In the genomic region with DNA sequence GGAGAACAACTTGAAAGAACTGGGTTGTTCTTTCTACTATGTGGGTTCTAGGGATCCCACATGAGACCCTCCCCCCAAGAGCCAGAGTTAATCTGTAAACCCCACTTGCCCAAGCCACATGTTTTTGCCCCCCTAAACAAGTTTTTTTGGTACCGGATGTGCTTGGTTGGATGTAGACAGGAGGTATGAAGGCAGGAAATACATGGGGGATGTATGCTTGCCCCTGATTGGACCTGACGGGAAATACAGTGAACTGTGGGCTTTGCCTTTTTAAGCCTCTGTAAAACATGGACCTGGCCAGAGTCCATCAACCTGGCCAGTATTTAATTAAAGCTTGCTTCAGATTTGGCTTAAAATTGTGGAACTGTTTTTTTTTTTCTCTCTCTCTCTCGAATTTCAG, we compare ENCODE assay signal across 29 mouse cellular contexts. TPM values are rescaled to one million over a fixed set of nuclear protein-coding genes. Genes with fewer than 3 reads are reported as not detected.
DNase-seq lines count a peak whose midpoint lies in the region; ATAC-seq and TF ChIP-seq lines count a peak whose summit lies in the region.
"Had no signal": no experiment of that assay in that cellular context is flagged by ENCODE, and none has a peak within 500 bp of the region (broad histone marks: within the 10 kb centered on the region; RNA-seq: fewer than 3 reads in every experiment).

No protein-coding gene starts in this region.

- intact Hi-C loops in heart, postnatal 25 days (cut with DNase I), result no loop called here

- H3K9ac ChIP-seq in limb, embryonic 14.5 days (ENCODE audit: low read depth, low read length, severe bottlenecking), result no peak overlapping the region
- H3K9ac ChIP-seq: embryonic facial prominence, embryonic 12.5 days; embryonic facial prominence, embryonic 15.5 days; forebrain, embryonic 12.5 days had no signal

- H3K36me3 ChIP-seq in limb, embryonic 14.5 days (ENCODE audit: control insufficient read depth, insufficient read depth, low read length), result peaks cover 3% of the 10 kb centered on the region; the same call in 1 of the 2 replicates
- H3K36me3 ChIP-seq: embryonic facial prominence, embryonic 12.5 days; embryonic facial prominence, embryonic 15.5 days; forebrain, embryonic 10.5 days; forebrain, embryonic 12.5 days; G1E had no signal

- no peak overlapping the region for H3K4me2 ChIP-seq in limb, embryonic 14.5 days (replicated peaks; ENCODE audit: low read depth, low read length, severe bottlenecking)
- H3K4me2 ChIP-seq: embryonic facial prominence, embryonic 12.5 days; embryonic facial prominence, embryonic 15.5 days; forebrain, embryonic 12.5 days had no signal

- WGBS in limb, embryonic 14.5 days, result 35% methylated on average over 3 of the region's 3 CpGs

- peak; percentile 50 for ATAC-seq in common myeloid progenitor, adult 5-6 weeks (replicated peaks; ENCODE audit: low read depth, poor library complexity, severe bottlenecking)
- no peak for ATAC-seq in limb, embryonic 14.5 days (ENCODE audit: low FRiP score, low read depth)
- ATAC-seq: activated CD4-positive, CD25-positive, alpha-beta regulatory T cell, adult 4 months; CD4-positive, CD25-positive, alpha-beta regulatory T cell, adult 4 months; forebrain, embryonic 14.5 days; forebrain, embryonic 16.5 days; Patski had no signal

- no peak overlapping the region for H3K27ac ChIP-seq in limb, embryonic 14.5 days (replicated peaks; ENCODE audit: low read depth, low read length)
- H3K27ac ChIP-seq: embryonic facial prominence, embryonic 12.5 days; embryonic facial prominence, embryonic 15.5 days; forebrain, embryonic 10.5 days; forebrain, embryonic 12.5 days had no signal

- DNase-seq in heart, adult 11 months, result peak; percentile 70
- no peak for DNase-seq in heart, postnatal 25 days (ENCODE audit: low spot score)
- peak; percentile 18 for DNase-seq in 416B (ENCODE audit: low read depth)
- peak; percentile 46 for DNase-seq in limb, embryonic 14.5 days (ENCODE audit: low spot score)
- DNase-seq in retina, postnatal 1 day, result no peak
- no peak for DNase-seq in layer of hippocampus, postnatal 10 days (ENCODE audit: low spot score in 2 of 2)
- DNase-seq: adrenal gland, adult 8-10 months; adrenal gland, postnatal 14 days; adrenal gland, postnatal 36 days; B cell, adult 2 months; cerebellum, adult 11-12 months; cerebellum, adult 2 months; cerebellum, adult 9-10 months; cerebellum, postnatal 10 days; cerebellum, postnatal 25 days; embryo, embryonic 11 days had no signal

- peaks cover 17% of the 10 kb centered on the region for H3K4me1 ChIP-seq in limb, embryonic 14.5 days (ENCODE audit: control insufficient read depth, insufficient read depth, low read length)
- H3K4me1 ChIP-seq: embryonic facial prominence, embryonic 12.5 days; embryonic facial prominence, embryonic 15.5 days had no signal

- no peaks in the 10 kb centered on the region for H3K9me3 ChIP-seq in limb, embryonic 14.5 days (ENCODE audit: control insufficient read depth, low read length)
- H3K9me3 ChIP-seq: embryonic facial prominence, embryonic 12.5 days; embryonic facial prominence, embryonic 15.5 days; forebrain, embryonic 10.5 days; forebrain, embryonic 12.5 days; G1E had no signal

- no peak overlapping the region for H3K4me3 ChIP-seq in limb, embryonic 14.5 days (replicated peaks; ENCODE audit: low read length)
- H3K4me3 ChIP-seq: embryonic facial prominence, embryonic 12.5 days; embryonic facial prominence, embryonic 15.5 days; erythroblast, embryonic 14.5 days; forebrain, embryonic 10.5 days; forebrain, embryonic 12.5 days had no signal

- H3K27me3 ChIP-seq in limb, embryonic 14.5 days (ENCODE audit: control insufficient read depth, insufficient read depth, low read length), result no peaks in the 10 kb centered on the region
- H3K27me3 ChIP-seq: CH12.LX; embryonic facial prominence, embryonic 12.5 days; embryonic facial prominence, embryonic 15.5 days; forebrain, embryonic 12.5 days; Patski had no signal

- TF ChIP-seq POLR2A in limb, embryonic 14.5 days (IDR thresholded peaks at IDR 0.05; ENCODE audit: borderline replicate concordance, extremely low read depth, insufficient read depth, insufficient read length), result no peak

RNA-seq across cellular contexts. Expression of a gene that starts 12.3 kb away (rescaled TPM):
- under 1 TPM; 0.62 to 0.81 TPM for total RNA-seq in heart, postnatal 25 days (2021)
- not detected in 2 replicates for total RNA-seq in common myeloid progenitor, adult 5-6 weeks (2017)
- polyA plus RNA-seq in limb, embryonic 14.5 days (2012; rRNA removed), result 324 and 384 TPM in 2 replicates
- 169 and 199 TPM in 2 replicates for polyA plus RNA-seq in limb, embryonic 14.5 days (2014; fragmentation: Nextera tagmentation; extraction: Ambion mirVana)
- total RNA-seq in layer of hippocampus, postnatal 10 days (2021), result 1 to 10 TPM; 2.5 to 3.0 TPM
- total RNA-seq: CH12.LX had no signal
- polyA plus RNA-seq: activated CD4-positive, CD25-positive, alpha-beta regulatory T cell, adult 4 months; CD4-positive, CD25-positive, alpha-beta regulatory T cell, adult 4 months; erythroblast, embryonic 14.5 days; G1E had no signal

Comparison
In these comparisons a context has a peak if more than half of its experiments do, and no peak if none do; other contexts are left out.
1. DNase-seq: peak in heart, adult 11 months (single experiment), 416B (single experiment) and limb, embryonic 14.5 days (single experiment); none in heart, postnatal 25 days (single experiment), retina, postnatal 1 day (single experiment) and layer of hippocampus, postnatal 10 days (0 of 2).